Mouse (Mus musculus) cerebellum, postnatal 36 days (tissue): Measurements from ENCODE around the gene Ikzf3.

ENCODE experiments used
- DNase-seq, 2 experiments: peaks; one replicate each; pipeline ENCODE4 v3.0.0; 2021 to 2022; ENCODE audit warnings: mixed read lengths in 2 of 2

Gene Ikzf3

GRCm38 (mm10) chr11:98509434-98509833 lies 36.4 kb downstream of the Ikzf3 start:
- DNase-seq = peak; percentile 3 to 15

- DNase-seq = no peak
These were observed 40.9 kb downstream of the Ikzf3 start for GRCm38 (mm10) chr11:98504926-98505325.

- no peak for DNase-seq
These were observed 48.2 kb downstream of the Ikzf3 start for GRCm38 (mm10) chr11:98497388-98498288.

- no peak for DNase-seq
These were observed 50.6 kb downstream of the Ikzf3 start for GRCm38 (mm10) chr11:98495176-98495719.

GRCm38 (mm10) chr11:98493394-98493793 lies 52.4 kb downstream of the Ikzf3 start:
- no peak for DNase-seq

GRCm38 (mm10) chr11:98492959-98493358 lies 52.9 kb downstream of the Ikzf3 start:
- DNase-seq = no peak

- DNase-seq = no peak
These were observed 54.3 kb downstream of the Ikzf3 start for GRCm38 (mm10) chr11:98491571-98491970.

- no peak for DNase-seq
These were observed 57.1 kb downstream of the Ikzf3 start for GRCm38 (mm10) chr11:98488540-98489234.

GRCm38 (mm10) chr11:98487526-98488040 lies 58.2 kb downstream of the Ikzf3 start:
- DNase-seq = no peak

- no peak for DNase-seq
These were observed 60.1 kb downstream of the Ikzf3 start for GRCm38 (mm10) chr11:98485749-98486148.

GRCm38 (mm10) chr11:98482067-98482466 lies 63.8 kb downstream of the Ikzf3 start:
- DNase-seq = no peak

GRCm38 (mm10) chr11:98481231-98481630 lies 64.6 kb downstream of the Ikzf3 start:
- DNase-seq = no peak

GRCm38 (mm10) chr11:98479940-98480497 lies 65.8 kb downstream of the Ikzf3 start:
- DNase-seq = no peak

- DNase-seq = no peak
These were observed 66.5 kb downstream of the Ikzf3 start for GRCm38 (mm10) chr11:98479026-98479939.

- DNase-seq = no peak
These were observed 68.7 kb downstream of the Ikzf3 start for GRCm38 (mm10) chr11:98477011-98477701.

GRCm38 (mm10) chr11:98476434-98476807 lies 69.4 kb downstream of the Ikzf3 start:
- no peak for DNase-seq

- DNase-seq = no peak
These were observed 70.0 kb downstream of the Ikzf3 start for GRCm38 (mm10) chr11:98475630-98476433.

- DNase-seq = no peak
These were observed 70.9 kb downstream of the Ikzf3 start for GRCm38 (mm10) chr11:98474967-98475366.

- DNase-seq = no peak
These were observed 71.8 kb downstream of the Ikzf3 start for GRCm38 (mm10) chr11:98473916-98474479.

GRCm38 (mm10) chr11:98472696-98473095 lies 73.1 kb downstream of the Ikzf3 start:
- DNase-seq = no peak
